Mouse (Mus musculus) kidney, postnatal 0 days (tissue): ENCODE measurements around the gene Pdcd6ip. TPM values are rescaled to one million over a fixed set of nuclear protein-coding genes. Genes with fewer than 3 reads are reported as not detected.

ENCODE experiments used
- ATAC-seq: fragments of 200-750 bp; cut with Nextera tagmentation; replicated peaks from 2 replicates; pipeline ENCODE4 v1.8.0; 2017; ENCODE audit warnings: low read depth, moderate number of reproducible peaks, moderate TSS enrichment, moderate library complexity; ENCODE audit not compliant: low FRiP score
- DNase-seq: peaks from one replicate; pipeline ENCODE4 v3.0.0-alpha.2; 2016; ENCODE audit warnings: low spot score
- H3K27ac ChIP-seq: fragments of 300-500 bp; sonication (generic); 2 replicates; pipeline ENCODE4 v1.5.1; 2014; ENCODE audit warnings: mild to moderate bottlenecking
- H3K27me3 ChIP-seq: fragments of 300-500 bp; sonication (generic); 2 replicates; pipeline ENCODE4 v1.6.1; 2014; ENCODE audit warnings: low read length, mixed read lengths; ENCODE audit not compliant: insufficient read depth
- H3K36me3 ChIP-seq: fragments of 300-500 bp; sonication (generic); 2 replicates; pipeline ENCODE4 v1.6.1; 2014; ENCODE audit warnings: low read length, mixed read lengths; ENCODE audit not compliant: insufficient read depth
- H3K4me1 ChIP-seq: fragments of 300-500 bp; sonication (generic); replicated peaks from 2 replicates; pipeline ENCODE4 v1.6.1; 2014; ENCODE audit warnings: antibody characterized with exemption, low read length, mixed read lengths; ENCODE audit not compliant: insufficient read depth
- H3K4me2 ChIP-seq: fragments of 300-500 bp; sonication (generic); 2 replicates; pipeline ENCODE4 v1.6.1; 2014; ENCODE audit warnings: mild to moderate bottlenecking, low read length, moderate library complexity, mixed read lengths
- H3K4me3 ChIP-seq: fragments of 300-500 bp; sonication (generic); replicated peaks from 2 replicates; pipeline ENCODE4 v1.5.1; 2014; ENCODE audit warnings: low read depth, low read length
- H3K9ac ChIP-seq: fragments of 300-500 bp; sonication (generic); 2 replicates; pipeline ENCODE4 v1.6.1; 2014; ENCODE audit warnings: low read depth, low read length
- H3K9me3 ChIP-seq: fragments of 300-500 bp; sonication (generic); replicated peaks from 2 replicates; pipeline ENCODE4 v1.6.1; 2016; ENCODE audit warnings: low read length, inconsistent platforms, mixed read lengths
- CTCF ChIP-seq: IDR thresholded peaks from 2 replicates; pipeline ENCODE4 v1.5.1; 2016; ENCODE audit warnings: antibody characterized with exemption, low read depth, mild to moderate bottlenecking, moderate library complexity
- WGBS: fragments of 180-500 bp; shearing (Covaris S2); extraction: QIAGEN DNeasy Blood & Tissue Kit; methylation state at CpG from one replicate; pipeline ENCODE4 v1.1.7; 2014; 5-methylcytosine and 5-hydroxymethylcytosine counted together
- polyA plus RNA-seq: library from polyadenylated mRNA; unstranded; fragments of >200 nt; fragmentation: Nextera tagmentation; extraction: Ambion mirVana; gene quantifications from 2 replicates; pipeline ENCODE4 v1.2.1, GENCODE M21; 2015

The Pdcd6ip gene
- polyA plus RNA-seq, 1 experiment from 2014 or later: 69.1 TPM

- H3K27me3 ChIP-seq: no peaks in the 10 kb centered on the region
- no peak overlapping the region for H3K4me3 ChIP-seq
- ATAC-seq: no peak
- no peak overlapping the region for H3K4me2 ChIP-seq
- 82% methylated on average over 15 of the region's 15 CpGs for WGBS
- H3K36me3 ChIP-seq: no peaks in the 10 kb centered on the region
- no peak overlapping the region for H3K9ac ChIP-seq
- TF ChIP-seq CTCF: no peak
- H3K9me3 ChIP-seq: no peaks in the 10 kb centered on the region
- H3K27ac ChIP-seq: no peak overlapping the region
- DNase-seq: no peak
- H3K4me1 ChIP-seq: no peaks in the 10 kb centered on the region
Observed at GRCm38 (mm10) chr9:113724646-113725045, 16.6 kb upstream of the Pdcd6ip start.

GRCm38 (mm10) chr9:113719063-113719462, 11.0 kb upstream of the Pdcd6ip start:
- H3K9me3 ChIP-seq: no peaks in the 10 kb centered on the region
- ATAC-seq: peak; percentile 54; the same call in 1 of the 2 replicates
- TF ChIP-seq CTCF: peak; percentile 81
- peak; percentile 79 for DNase-seq
- no peak overlapping the region for H3K9ac ChIP-seq
- no peaks in the 10 kb centered on the region for H3K27me3 ChIP-seq
- H3K36me3 ChIP-seq: no peaks in the 10 kb centered on the region
- no peak overlapping the region for H3K27ac ChIP-seq
- no peak overlapping the region for H3K4me3 ChIP-seq
- H3K4me1 ChIP-seq: no peaks in the 10 kb centered on the region
- H3K4me2 ChIP-seq: no peak overlapping the region
- WGBS: 47% methylated on average over 5 of the region's 5 CpGs

GRCm38 (mm10) chr9:113710871-113711270, 2.8 kb upstream of the Pdcd6ip start:
- H3K4me2 ChIP-seq: no peak overlapping the region
- no peak overlapping the region for H3K4me3 ChIP-seq
- no peak for ATAC-seq
- no peaks in the 10 kb centered on the region for H3K9me3 ChIP-seq
- H3K4me1 ChIP-seq: peaks cover 7% of the 10 kb centered on the region
- DNase-seq: no peak
- no peak for TF ChIP-seq CTCF
- no peaks in the 10 kb centered on the region for H3K36me3 ChIP-seq
- no peak overlapping the region for H3K27ac ChIP-seq
- no peaks in the 10 kb centered on the region for H3K27me3 ChIP-seq
- no peak overlapping the region for H3K9ac ChIP-seq
- 86% methylated on average over 12 of the region's 12 CpGs for WGBS

- H3K9me3 ChIP-seq: no peaks in the 10 kb centered on the region
- H3K4me2 ChIP-seq: peak overlapping the region; percentile 71
- ATAC-seq (peak; percentile 63; the same call in 1 of the 2 replicates), DNase-seq (no peak)
- peak overlapping the region; percentile 96 for H3K27ac ChIP-seq
- no peaks in the 10 kb centered on the region for H3K27me3 ChIP-seq
- H3K4me3 ChIP-seq: peak overlapping the region; percentile 99
- peaks cover 11% of the 10 kb centered on the region for H3K4me1 ChIP-seq
- TF ChIP-seq CTCF: no peak
- no peaks in the 10 kb centered on the region for H3K36me3 ChIP-seq
- peak overlapping the region; percentile 99; the same call in 1 of the 2 replicates for H3K9ac ChIP-seq
- 52% methylated on average over 19 of the region's 19 CpGs for WGBS
Observed at GRCm38 (mm10) chr9:113708361-113709280, 562 bp upstream of the Pdcd6ip start.

GRCm38 (mm10) chr9:113706841-113707240, 1.2 kb downstream of the Pdcd6ip start:
- ATAC-seq (no peak), DNase-seq (no peak)
- no peak overlapping the region for H3K27ac ChIP-seq
- 33% methylated on average over 9 of the region's 9 CpGs for WGBS
- H3K36me3 ChIP-seq: no peaks in the 10 kb centered on the region
- H3K4me3 ChIP-seq: peak overlapping the region; percentile 99
- no peak for TF ChIP-seq CTCF
- peak overlapping the region; percentile 99 for H3K9ac ChIP-seq
- peaks cover 11% of the 10 kb centered on the region for H3K4me1 ChIP-seq
- H3K27me3 ChIP-seq: no peaks in the 10 kb centered on the region
- H3K4me2 ChIP-seq: peak overlapping the region; percentile 71
- H3K9me3 ChIP-seq: no peaks in the 10 kb centered on the region

- Histone ChIP-seq H3K4me1 (peaks cover 11% of the 10 kb centered on the region), H3K36me3 (no peaks in the 10 kb centered on the region), H3K9ac (0 out of 2 replicates have a peak overlapping the region, but pooled peaks have one; percentile 99), H3K27ac (no peak overlapping the region), H3K4me2 (peak overlapping the region; percentile 71), H3K4me3 (peak overlapping the region; percentile 99), H3K27me3 (no peaks in the 10 kb centered on the region), H3K9me3 (no peaks in the 10 kb centered on the region)
- no peak for TF ChIP-seq CTCF
- 60% methylated on average over 2 of the region's 2 CpGs for WGBS
- DNase-seq: no peak
- ATAC-seq: no peak
Observed at GRCm38 (mm10) chr9:113706108-113706507, 2.0 kb downstream of the Pdcd6ip start.
